Mouse (Mus musculus) lung, adult 2 months (tissue): ENCODE results near the gene Rbfox2.

ENCODE experiments used
- CTCF ChIP-seq: fragments of 200-500 bp; IDR thresholded peaks from 2 replicates; pipeline ENCODE4 v1.5.1; 2011; ENCODE audit warnings: mild to moderate bottlenecking, low read length, control low read depth; ENCODE audit not compliant: insufficient read depth
- POLR2A ChIP-seq: fragments of 200-500 bp; IDR thresholded peaks from 2 replicates; pipeline ENCODE4 v1.6.1; 2011; ENCODE audit warnings: low read depth, mild to moderate bottlenecking, control low read depth, low read length, borderline replicate concordance; ENCODE audit errors: extremely low read depth

DNA sequence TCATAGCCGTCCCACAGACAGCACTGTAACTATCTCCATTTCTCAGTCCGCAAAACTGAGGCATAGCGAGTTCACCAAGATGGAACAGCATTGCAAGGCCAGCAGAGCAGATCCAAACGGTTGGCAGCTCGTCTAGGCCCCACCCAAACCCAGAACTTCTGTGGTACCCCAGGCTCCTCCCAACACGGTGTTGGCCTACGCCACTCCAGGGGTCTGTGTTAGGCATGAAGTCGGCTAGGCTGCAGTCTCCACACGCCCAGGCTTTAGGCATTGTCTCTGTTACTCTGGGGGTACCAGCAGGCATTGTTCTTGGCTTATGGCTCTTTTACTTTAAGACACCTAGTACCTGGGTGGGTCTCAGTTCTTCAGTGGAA, 30.2 kb upstream of the Rbfox2 start:
- TF ChIP-seq CTCF, result no peak
- no peak for TF ChIP-seq POLR2A
